Mouse (Mus musculus) gastrocnemius, postnatal 36 days (tissue): ENCODE results near the gene Aqp11. TPM values are rescaled to one million over a fixed set of nuclear protein-coding genes. Genes with fewer than 3 reads are reported as not detected.

Source experiments
- DNase-seq, 2 experiments: peaks; one replicate each; pipeline ENCODE4 v3.0.0; 2022
- intact Hi-C: fragments of 180-260 bp; cut with DNase I; formaldehyde crosslinking; loops from one replicate; pipeline ENCODE4 v1.15.1; 2025
- total RNA-seq, 2 experiments: library from RNA; stranded (reverse); gene quantifications; 2 replicates each; pipeline ENCODE4 v1.2.3; 2021

Gene Aqp11
- total RNA-seq, 2 experiments from 2014 or later: 0.74 to 2.2 TPM

DNA sequence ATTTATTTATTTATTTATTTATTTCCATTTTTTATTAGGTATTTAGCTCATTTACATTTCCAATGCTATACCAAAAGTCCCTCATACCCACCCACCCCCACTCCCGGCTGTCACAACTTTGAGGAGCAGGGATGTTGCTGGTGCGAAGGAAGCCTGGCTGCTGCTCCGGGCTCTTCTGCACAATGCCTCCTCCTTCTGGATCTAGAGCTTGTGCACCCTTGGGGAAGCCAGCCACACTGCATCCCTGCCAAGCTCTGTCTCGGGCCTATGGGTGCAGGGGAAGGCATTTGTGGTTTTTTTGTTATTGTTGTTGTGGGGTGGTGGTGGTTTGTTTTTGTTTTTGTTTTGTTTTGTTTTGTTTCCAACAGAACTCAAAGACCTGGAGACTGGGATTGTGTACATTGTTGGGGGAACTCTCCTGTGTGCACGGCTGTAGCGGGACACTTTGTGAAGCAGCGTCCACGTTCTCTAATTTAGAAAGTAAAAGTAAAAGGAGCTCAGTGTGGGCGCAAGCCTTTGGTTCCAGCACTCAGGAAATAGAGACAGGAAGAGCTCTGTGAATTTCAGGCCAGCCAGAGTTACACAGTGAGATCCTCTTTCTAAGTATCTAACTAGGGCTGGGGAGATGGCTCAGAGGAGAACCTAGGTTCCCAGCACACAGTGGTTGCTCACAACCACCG is 10.6 kb upstream of the Aqp11 start:
- DNase-seq: no peak

GRCm38 (mm10) chr7:97747787-97748497 is 9.9 kb upstream of the Aqp11 start:
- intact Hi-C loops: loop anchor here (2.0 to 10.0 kb wide), 3 partner anchors 94 to 377 kb away; no protein-coding TSS in a partner anchor
- DNase-seq: peak; percentile 77 to 84

More for the DNA sequence above, 10.6 kb upstream of the Aqp11 start:
- intact Hi-C loops: loop anchor here (5.0 to 10.0 kb wide), 2 partner anchors 94 to 376 kb away; no protein-coding TSS in a partner anchor

DNA sequence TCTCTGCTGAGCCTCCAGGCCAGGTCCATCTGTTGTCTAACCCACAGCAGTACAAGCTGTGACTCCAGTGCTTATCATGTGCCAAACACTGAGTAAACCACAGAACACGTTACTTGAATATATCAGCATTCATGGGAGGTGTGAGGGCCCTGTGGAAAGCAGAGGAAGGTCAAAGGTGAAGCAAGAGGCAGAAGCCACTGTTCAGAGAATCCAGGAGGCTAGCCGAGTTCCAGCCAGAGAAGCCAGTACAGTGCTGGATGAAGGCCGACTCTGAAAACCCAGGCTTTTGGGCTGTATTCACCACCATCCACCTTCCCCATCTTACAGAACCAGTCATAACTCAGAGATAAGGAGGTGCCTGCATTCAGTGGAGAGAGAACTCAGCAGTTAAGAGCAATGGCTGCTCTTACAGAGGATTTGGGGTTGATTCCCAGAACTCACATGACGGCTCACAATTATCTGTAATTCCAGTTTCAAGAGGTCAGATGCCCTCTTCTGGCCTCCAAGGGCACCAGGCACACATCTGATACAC is 9.2 kb upstream of the Aqp11 start:
- intact Hi-C loops: loop anchor here (2.0 to 10.0 kb wide), 3 partner anchors 95 to 378 kb away; no protein-coding TSS in a partner anchor
- DNase-seq: no peak

- peak; percentile 40 to 46 for DNase-seq
- intact Hi-C loops: loop anchor here (5.0 to 10.0 kb wide), 2 partner anchors 97 to 380 kb away; no protein-coding TSS in a partner anchor
Measured at GRCm38 (mm10) chr7:97745299-97745698, 7.2 kb upstream of the Aqp11 start.

- intact Hi-C loops: loop anchor here (5.0 to 10.0 kb wide), 2 partner anchors 345 to 383 kb away; no protein-coding TSS in a partner anchor
Measured at GRCm38 (mm10) chr7:97741756-97742291, 3.7 kb upstream of the Aqp11 start.

GRCm38 (mm10) chr7:97740948-97741347 is 2.9 kb upstream of the Aqp11 start:
- no peak for DNase-seq
- intact Hi-C loops: loop anchor here (5.0 to 10.0 kb wide), 2 partner anchors 346 to 384 kb away; no protein-coding TSS in a partner anchor

More at GRCm38 (mm10) chr7:97741756-97742291, 3.7 kb upstream of the Aqp11 start:
- DNase-seq: no peak

DNA sequence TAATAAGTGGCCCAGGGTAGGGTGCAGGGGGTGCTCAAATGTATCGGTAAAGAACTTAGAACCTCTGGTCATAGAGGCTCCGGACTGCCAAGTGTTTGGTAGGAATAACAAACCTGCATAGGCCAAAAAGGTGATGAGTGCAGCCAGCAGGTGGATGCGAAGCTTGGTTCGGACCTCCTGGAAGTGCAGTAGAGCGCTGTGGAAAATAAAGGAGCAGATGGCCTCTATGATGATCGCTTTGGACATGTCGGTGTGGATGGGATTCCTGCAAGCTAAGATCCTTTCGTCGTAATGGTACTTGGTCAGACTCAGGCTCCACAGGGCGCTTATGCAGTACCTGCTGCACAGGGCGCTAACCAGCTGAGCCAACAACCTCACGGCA is 842 bp downstream of the Aqp11 start:
- DNase-seq: no peak
- intact Hi-C loops: no loop called here

- intact Hi-C loops: no loop called here
- DNase-seq: no peak
Measured at GRCm38 (mm10) chr7:97735886-97736420, 2.1 kb downstream of the Aqp11 start.

GRCm38 (mm10) chr7:97735021-97735420 is 3.1 kb downstream of the Aqp11 start:
- intact Hi-C loops: no loop called here

DNA sequence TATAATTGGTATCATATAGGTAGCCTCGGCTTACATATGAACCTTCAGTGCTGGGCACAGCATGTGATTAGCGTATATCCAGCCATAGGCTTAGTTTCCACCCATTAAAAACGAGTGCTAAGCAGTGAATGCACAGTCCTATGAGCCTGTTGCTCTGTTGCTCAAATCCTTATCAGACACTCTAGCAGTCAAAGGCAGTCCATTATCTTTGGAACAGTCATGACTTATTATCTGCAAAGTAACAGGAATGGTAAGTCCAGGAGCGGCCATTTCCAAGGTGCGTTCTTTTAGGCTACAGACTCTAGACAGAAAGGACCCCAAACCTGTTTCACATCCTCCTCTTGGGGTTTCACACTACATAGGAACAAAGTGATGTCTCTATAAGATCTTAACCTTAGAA is 4.5 kb downstream of the Aqp11 start:
- no peak for DNase-seq
- intact Hi-C loops: no loop called here

More at GRCm38 (mm10) chr7:97735021-97735420, 3.1 kb downstream of the Aqp11 start:
- DNase-seq: no peak

GRCm38 (mm10) chr7:97730427-97730826 is 7.7 kb downstream of the Aqp11 start:
- intact Hi-C loops: no loop called here
- no peak for DNase-seq

DNA sequence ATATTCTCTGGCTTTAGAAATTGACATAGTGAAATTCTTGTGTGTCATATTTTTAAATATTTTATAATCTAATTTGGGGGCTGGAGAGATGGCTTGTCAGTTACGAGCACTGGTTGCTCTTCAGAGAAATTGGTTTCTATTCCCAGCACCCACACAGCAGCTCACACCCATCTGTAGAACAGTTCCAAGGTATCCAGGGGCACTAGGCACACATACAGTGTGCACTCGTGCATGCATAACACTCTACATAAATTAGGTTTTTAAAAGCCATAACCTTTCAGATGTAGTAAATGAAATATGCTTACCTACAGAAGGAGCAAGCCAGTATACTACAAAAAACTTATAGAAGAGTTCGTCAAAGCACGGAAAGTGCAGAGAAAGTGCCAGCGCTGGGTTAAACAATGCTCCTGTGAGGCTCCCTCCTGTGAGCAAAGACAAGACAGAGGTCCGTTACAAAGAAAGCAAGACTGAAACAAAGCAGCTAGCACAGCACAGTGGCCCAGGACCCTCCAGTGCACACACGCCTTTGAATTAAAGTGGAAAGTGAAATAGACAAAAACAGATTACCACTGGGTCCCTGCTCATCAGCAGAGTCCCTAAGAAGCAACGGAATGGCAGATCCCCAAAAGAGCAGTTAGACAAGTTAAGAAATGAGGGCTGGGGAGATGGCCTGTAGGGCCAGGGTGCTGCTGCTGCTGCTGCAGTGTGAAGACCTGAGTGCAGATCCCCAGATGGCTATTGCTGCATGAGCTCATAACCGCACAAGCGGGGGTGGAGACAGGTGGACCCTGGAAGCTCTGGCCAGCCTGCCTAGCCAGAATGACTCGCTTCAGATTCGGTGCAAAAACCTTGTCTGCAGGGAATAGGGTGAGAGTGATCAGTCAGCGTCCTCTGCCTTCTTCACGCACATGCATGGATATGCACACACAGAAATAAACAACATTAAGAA is 9.1 kb downstream of the Aqp11 start:
- intact Hi-C loops: no loop called here
- DNase-seq: no peak

DNA sequence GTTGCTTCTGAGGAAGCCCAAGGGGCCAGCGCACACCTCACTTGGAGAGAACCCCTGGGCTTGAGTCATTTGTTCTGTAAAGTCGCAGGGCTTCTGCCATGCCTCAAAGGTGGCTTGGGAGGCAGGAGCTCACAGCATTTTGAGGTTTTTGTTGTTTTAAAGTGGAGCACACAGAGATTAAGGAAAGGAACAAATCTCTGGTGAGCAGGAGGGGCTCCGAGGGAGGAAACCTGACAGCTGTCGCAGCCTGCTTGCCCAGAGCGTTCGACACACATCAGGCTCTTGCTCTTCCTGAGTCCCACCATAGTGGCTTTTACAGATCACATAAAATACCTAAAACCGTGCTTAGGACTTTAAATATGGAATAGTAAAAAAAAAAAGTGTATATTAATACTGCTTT is 11.3 kb downstream of the Aqp11 start:
- intact Hi-C loops: no loop called here
- DNase-seq: no peak

GRCm38 (mm10) chr7:97726080-97726479 is 12.0 kb downstream of the Aqp11 start:
- intact Hi-C loops: no loop called here

GRCm38 (mm10) chr7:97725401-97725800 is 12.7 kb downstream of the Aqp11 start:
- no peak for DNase-seq
- intact Hi-C loops: no loop called here

More at GRCm38 (mm10) chr7:97726080-97726479, 12.0 kb downstream of the Aqp11 start:
- no peak for DNase-seq

- DNase-seq: no peak
- intact Hi-C loops: no loop called here
Measured at GRCm38 (mm10) chr7:97723646-97724538, 14.2 kb downstream of the Aqp11 start.

- intact Hi-C loops: no loop called here
- DNase-seq: no peak
Measured at GRCm38 (mm10) chr7:97722278-97722918, 15.7 kb downstream of the Aqp11 start.

DNA sequence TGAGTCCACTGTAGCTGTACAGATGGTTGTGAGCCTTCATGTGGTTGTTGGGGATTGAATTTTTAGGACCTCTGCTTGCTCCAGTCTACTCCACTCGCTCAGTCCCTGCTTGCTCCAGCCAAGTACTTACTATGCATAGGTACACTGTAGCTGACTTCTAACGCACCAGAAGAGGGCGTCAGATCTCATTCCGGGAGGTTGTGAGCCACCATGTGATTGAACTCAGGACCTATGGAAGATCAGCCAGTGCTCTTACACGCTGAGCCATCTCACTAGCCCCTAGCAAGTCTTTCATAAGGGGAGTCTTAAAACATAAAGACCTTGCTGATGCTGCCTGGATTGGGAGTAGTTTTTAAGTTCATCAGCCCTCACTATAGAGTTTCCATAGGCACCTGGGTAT is 18.0 kb downstream of the Aqp11 start:
- DNase-seq: no peak
- intact Hi-C loops: no loop called here
